Mouse (Mus musculus) stomach, postnatal 0 days (tissue): ENCODE results near the gene Nle1.

ENCODE experiments used
- CTCF ChIP-seq: IDR thresholded peaks from 2 replicates; pipeline ENCODE4 v1.5.1; 2016; ENCODE audit warnings: antibody characterized with exemption, low read depth, mild to moderate bottlenecking, moderate library complexity
- EP300 ChIP-seq: optimal IDR thresholded peaks from 2 replicates; pipeline ENCODE3; 2016; ENCODE audit warnings: antibody characterized with exemption

DNA sequence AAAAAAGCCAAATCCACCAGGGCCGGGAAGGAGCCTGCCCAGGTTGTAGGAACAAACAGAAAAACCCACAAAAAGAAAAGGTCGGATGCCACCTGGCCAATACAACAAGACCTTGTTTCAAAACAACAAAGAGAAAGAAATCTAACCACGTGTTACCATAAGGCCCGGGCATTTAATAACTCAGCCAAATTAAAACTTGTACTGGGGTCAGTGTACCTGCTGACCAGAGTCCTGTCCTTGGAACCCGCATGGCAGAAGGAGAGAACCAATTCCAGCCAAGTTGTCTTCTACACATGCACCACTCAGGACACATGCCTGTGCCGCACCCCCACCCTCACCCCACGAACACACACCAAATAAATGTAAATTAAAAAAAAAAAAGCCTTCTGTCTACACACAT lies 55.3 kb downstream of the Nle1 start:
- TF ChIP-seq CTCF (no peak), EP300 (no peak)
